Mouse (Mus musculus): ENCODE results near the gene C1ql1. TPM values are rescaled to one million over a fixed set of nuclear protein-coding genes. Genes with fewer than 3 reads are reported as not detected.

Gene C1ql1
- total RNA-seq, 2 experiments from 2014 or later = 16.4 to 17.4 TPM

- no peak for DNase-seq (ENCODE audit: low spot score in 2 of 2)
- intact Hi-C loops (cut with DNase I) = no loop called here
Measured at GRCm38 (mm10) chr11:102962861-102963245, 16.4 kb upstream of the C1ql1 start.

- DNase-seq (ENCODE audit: low spot score in 2 of 2) = no peak
- intact Hi-C loops (cut with DNase I) = no loop called here
Measured at GRCm38 (mm10) chr11:102961082-102961481, 14.6 kb upstream of the C1ql1 start.

GRCm38 (mm10) chr11:102958870-102959269, 12.4 kb upstream of the C1ql1 start:
- DNase-seq (ENCODE audit: low spot score in 2 of 2) = no peak
- intact Hi-C loops (cut with DNase I) = no loop called here

- intact Hi-C loops (cut with DNase I) = no loop called here
- DNase-seq (ENCODE audit: low spot score in 2 of 2) = no peak
Measured at GRCm38 (mm10) chr11:102958431-102958830, 11.9 kb upstream of the C1ql1 start.

- intact Hi-C loops (cut with DNase I) = no loop called here
- no peak for DNase-seq (ENCODE audit: low spot score in 2 of 2)
Measured at GRCm38 (mm10) chr11:102957692-102958091, 11.2 kb upstream of the C1ql1 start.

GRCm38 (mm10) chr11:102956962-102957614, 10.6 kb upstream of the C1ql1 start:
- no peak for DNase-seq (ENCODE audit: low spot score in 2 of 2)
- intact Hi-C loops (cut with DNase I) = no loop called here

GRCm38 (mm10) chr11:102952922-102953321, 6.4 kb upstream of the C1ql1 start:
- DNase-seq (ENCODE audit: low spot score in 2 of 2) = no peak
- intact Hi-C loops (cut with DNase I) = no loop called here

GRCm38 (mm10) chr11:102948043-102948961, 1.8 kb upstream of the C1ql1 start:
- peak in 1 of 2 experiments; percentile 45 for DNase-seq (ENCODE audit: low spot score in 2 of 2)
- intact Hi-C loops (cut with DNase I) = loop anchor here (5.0 kb wide), 1 partner anchor 44 kb away; no protein-coding TSS in a partner anchor

- intact Hi-C loops (cut with DNase I) = loop anchor here (5.0 kb wide), 1 partner anchor 45 kb away; no protein-coding TSS in a partner anchor
- no peak for DNase-seq (ENCODE audit: low spot score in 2 of 2)
Measured at GRCm38 (mm10) chr11:102946992-102947343, 480 bp upstream of the C1ql1 start.

- DNase-seq (ENCODE audit: low spot score in 2 of 2) = no peak
- intact Hi-C loops (cut with DNase I) = loop anchor here (5.0 kb wide), 1 partner anchor 47 kb away; no protein-coding TSS in a partner anchor
Measured at GRCm38 (mm10) chr11:102945306-102946264, 903 bp downstream of the C1ql1 start.

- intact Hi-C loops (cut with DNase I) = no loop called here
Measured at GRCm38 (mm10) chr11:102941236-102941635, 5.3 kb downstream of the C1ql1 start.

GRCm38 (mm10) chr11:102939024-102939675, 7.3 kb downstream of the C1ql1 start:
- intact Hi-C loops (cut with DNase I) = no loop called here

More at GRCm38 (mm10) chr11:102941236-102941635, 5.3 kb downstream of the C1ql1 start:
- no peak for DNase-seq (ENCODE audit: low spot score in 2 of 2)

GRCm38 (mm10) chr11:102937529-102938182, 8.8 kb downstream of the C1ql1 start:
- intact Hi-C loops (cut with DNase I) = no loop called here
- peak in 1 of 2 experiments; percentile 28 for DNase-seq (ENCODE audit: low spot score in 2 of 2)

More at GRCm38 (mm10) chr11:102939024-102939675, 7.3 kb downstream of the C1ql1 start:
- DNase-seq (ENCODE audit: low spot score in 2 of 2) = no peak

GRCm38 (mm10) chr11:102936272-102936671, 10.2 kb downstream of the C1ql1 start:
- no peak for DNase-seq (ENCODE audit: low spot score in 2 of 2)
- intact Hi-C loops (cut with DNase I) = no loop called here

GRCm38 (mm10) chr11:102930672-102931071, 15.8 kb downstream of the C1ql1 start:
- intact Hi-C loops (cut with DNase I) = no loop called here
- no peak for DNase-seq (ENCODE audit: low spot score in 2 of 2)

- intact Hi-C loops (cut with DNase I) = no loop called here
- no peak for DNase-seq (ENCODE audit: low spot score in 2 of 2)
Measured at GRCm38 (mm10) chr11:102925351-102925717, 21.2 kb downstream of the C1ql1 start.

- intact Hi-C loops (cut with DNase I) = no loop called here
- DNase-seq (ENCODE audit: low spot score in 2 of 2) = peak; percentile 92 to 96
Measured at GRCm38 (mm10) chr11:102924557-102925350, 21.7 kb downstream of the C1ql1 start, which contains the start of gene Kif18b. Kif18b (minus strand) TSS chr11:102925124.

GRCm38 (mm10) chr11:102921491-102921890, 25.0 kb downstream of the C1ql1 start:
- intact Hi-C loops (cut with DNase I) = no loop called here
- no peak for DNase-seq (ENCODE audit: low spot score in 2 of 2)

Data from left cerebral cortex, postnatal 25 days (tissue).